Mouse (Mus musculus): ENCODE measurements at regions not wholly inside any gene's neighbourhood (a gene's known extent, or its start where the extent isn't known, plus 50 kb on each side); places are given as distances from the start of the nearest gene placed in this dataset.

DNA sequence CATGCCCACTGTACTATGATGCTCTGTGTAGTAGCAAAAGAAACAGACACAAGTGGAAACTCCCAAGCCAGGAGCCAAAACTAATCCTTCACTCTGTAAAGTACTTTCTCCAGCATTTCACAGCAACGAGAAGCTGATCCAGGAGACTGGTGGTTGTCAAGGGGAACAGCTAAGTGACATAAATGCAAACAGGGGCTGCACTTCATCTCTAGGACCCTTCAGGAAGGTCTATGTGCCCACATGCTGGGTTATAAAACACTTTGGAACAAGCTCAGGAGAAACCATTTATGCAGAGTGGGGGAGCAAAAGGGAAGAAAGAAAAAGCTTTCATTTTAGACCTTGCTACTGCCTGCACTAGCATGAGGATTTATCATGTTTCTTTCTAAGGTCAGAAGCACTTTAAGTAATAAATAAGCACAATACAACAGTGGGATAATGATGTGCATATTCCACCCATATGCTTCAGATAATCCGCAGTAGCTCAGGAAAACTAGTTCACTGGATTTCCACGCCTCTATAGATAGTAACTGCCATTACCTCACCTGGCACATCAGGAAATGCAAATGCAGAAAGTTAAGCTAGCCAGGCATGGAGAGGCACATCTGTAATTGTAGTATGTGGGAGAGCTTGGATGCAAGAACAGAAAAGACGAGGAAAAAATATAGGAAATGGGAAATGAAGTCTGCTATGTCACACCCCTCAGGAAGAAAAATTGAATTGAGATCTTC, 73.6 kb upstream of the Arhgap18 start:
- Histone ChIP-seq H3K9me3 (ENCODE audit: low read length) (no peaks in the 10 kb centered on the region), H3K9ac (replicated peaks) (no peak overlapping the region), H3K4me2 (ENCODE audit: low read depth, low read length) (no peak overlapping the region), H3K4me1 (ENCODE audit: insufficient read depth) (no peaks in the 10 kb centered on the region), H3K36me3 (replicated peaks; ENCODE audit: insufficient read depth, low read length) (no peaks in the 10 kb centered on the region), H3K27ac (ENCODE audit: low read depth) (no peak overlapping the region), H3K4me3 (ENCODE audit: low read depth, low read length) (no peak overlapping the region), H3K27me3 (ENCODE audit: insufficient read depth, low read length) (no peaks in the 10 kb centered on the region)
- TF ChIP-seq EP300 (IDR thresholded peaks at IDR 0.05; ENCODE audit: low read depth) (no peak), CTCF (IDR thresholded peaks at IDR 0.05; ENCODE audit: low read depth) (no peak)
- ATAC-seq (no peak), DNase-seq (no peak)
- 61% methylated on average over 4 of the region's 4 CpGs for WGBS (ENCODE audit: insufficient replicate concordance)

DNA sequence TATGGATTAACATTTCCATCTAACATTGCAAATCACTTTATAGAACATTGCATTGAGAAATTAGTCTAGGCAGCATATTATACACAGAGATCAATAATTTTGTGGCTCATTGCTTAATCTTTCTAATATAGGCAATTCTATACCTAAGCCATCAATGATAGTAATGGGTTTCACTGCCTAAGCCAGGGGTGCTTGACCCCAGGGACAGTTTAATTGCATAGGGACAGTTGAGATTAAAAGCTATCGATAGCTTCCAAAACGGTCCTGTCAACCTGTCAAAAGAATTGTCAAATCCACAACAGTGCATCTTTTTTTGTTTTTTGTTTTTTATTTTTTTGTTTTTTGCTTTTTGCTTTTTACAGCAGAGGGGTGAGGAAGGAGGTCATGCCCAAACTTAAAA, 58.5 kb upstream of the Arhgap18 start:
- no peak for ATAC-seq
- no peak overlapping the region for H3K4me2 ChIP-seq (ENCODE audit: low read depth, low read length)

DNA sequence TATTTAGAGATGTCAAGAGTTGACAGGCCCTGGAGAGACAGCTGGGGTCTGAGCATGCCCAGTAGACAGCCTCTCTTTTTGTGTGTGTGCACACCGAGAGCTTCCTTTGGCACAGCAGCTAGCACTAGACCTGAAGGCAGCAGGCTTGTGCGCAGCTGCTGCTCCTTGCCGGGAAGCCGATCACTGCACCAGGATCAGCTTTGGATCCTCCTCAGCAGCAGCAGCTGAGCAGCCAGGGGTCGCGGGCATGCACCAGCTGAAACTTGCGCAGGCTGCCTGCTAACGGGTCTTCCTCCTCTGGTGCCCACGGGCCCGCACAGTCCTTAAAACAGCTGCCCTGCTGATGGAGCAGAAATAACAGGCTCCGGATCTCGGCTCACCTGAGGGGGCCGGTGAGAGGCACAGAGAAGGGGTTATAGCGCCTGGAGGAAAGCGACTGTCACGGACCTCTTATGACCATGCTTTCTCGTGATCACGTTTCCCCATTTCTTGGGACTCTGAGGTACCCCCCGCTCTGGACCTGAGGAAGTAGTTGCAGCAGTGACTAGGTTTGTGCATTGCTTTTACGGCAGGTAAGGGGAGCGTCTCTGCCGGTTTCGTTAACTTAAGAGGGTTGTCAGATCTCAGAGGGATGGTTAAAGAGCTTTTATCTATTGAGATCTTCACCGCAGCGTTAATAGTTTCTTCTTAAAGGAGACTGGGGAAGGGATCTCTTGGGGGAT, 57.8 kb upstream of the Arhgap18 start:
- TF ChIP-seq EP300 (IDR thresholded peaks at IDR 0.05; ENCODE audit: low read depth) (no peak), CTCF (IDR thresholded peaks at IDR 0.05; ENCODE audit: low read depth) (no peak)
- Histone ChIP-seq H3K36me3 (replicated peaks; ENCODE audit: insufficient read depth, low read length) (no peaks in the 10 kb centered on the region), H3K4me3 (ENCODE audit: low read depth, low read length) (peak overlapping the region; percentile 29), H3K27ac (ENCODE audit: low read depth) (no peak overlapping the region), H3K4me1 (ENCODE audit: insufficient read depth) (no peaks in the 10 kb centered on the region), H3K27me3 (ENCODE audit: insufficient read depth, low read length) (no peaks in the 10 kb centered on the region), H3K9me3 (ENCODE audit: low read length) (no peaks in the 10 kb centered on the region), H3K9ac (replicated peaks) (no peak overlapping the region), H3K4me2 (ENCODE audit: low read depth, low read length) (peak overlapping the region; percentile 65)
- ATAC-seq (no peak), DNase-seq (no peak)
- 3% methylated on average over 25 of the region's 25 CpGs for WGBS (ENCODE audit: insufficient replicate concordance)

More for the DNA sequence above, 58.5 kb upstream of the Arhgap18 start:
- H3K27ac ChIP-seq (ENCODE audit: low read depth) = no peak overlapping the region
- no peaks in the 10 kb centered on the region for H3K4me1 ChIP-seq (ENCODE audit: insufficient read depth)
- no peak overlapping the region for H3K4me3 ChIP-seq (ENCODE audit: low read depth, low read length)
- no peak for DNase-seq
- no peaks in the 10 kb centered on the region for H3K36me3 ChIP-seq (replicated peaks; ENCODE audit: insufficient read depth, low read length)
- no peaks in the 10 kb centered on the region for H3K9me3 ChIP-seq (ENCODE audit: low read length)
- H3K9ac ChIP-seq (replicated peaks) = no peak overlapping the region
- 70% methylated on average over 2 of the region's 2 CpGs for WGBS (ENCODE audit: insufficient replicate concordance)
- no peaks in the 10 kb centered on the region for H3K27me3 ChIP-seq (ENCODE audit: insufficient read depth, low read length)
- TF ChIP-seq CTCF (IDR thresholded peaks at IDR 0.05; ENCODE audit: low read depth) (no peak), EP300 (IDR thresholded peaks at IDR 0.05; ENCODE audit: low read depth) (no peak)

Measured in liver, postnatal 0 days (tissue).